Mouse (Mus musculus): ENCODE measurements around the gene Scgb1b12.
"Not testable (repeated sequence)": the region's sequence is repeated elsewhere in the genome, so short reads cannot be mapped to it uniquely, and the experiment has no call there.

The Scgb1b12 gene

GRCm38 (mm10) chr7:32333882-32334281 lies at the start of gene Scgb1b12:
TSS of gene Scgb1b12 (plus strand) at chr7:32334182.
- not testable (repeated sequence) for DNase-seq (ENCODE audit: low spot score)

- not testable (repeated sequence) for DNase-seq (ENCODE audit: low spot score)
Observed at GRCm38 (mm10) chr7:32327145-32327544, 6.8 kb upstream of the Scgb1b12 start, which contains the start of gene Scgb2b12. TSS of gene Scgb2b12 (minus strand) at chr7:32327245.
